Mouse (Mus musculus): Measurements from ENCODE around the gene Dgkd. TPM values are rescaled to one million over a fixed set of nuclear protein-coding genes. Genes with fewer than 3 reads are reported as not detected.

Dgkd gene
- polyA plus RNA-seq, 1 experiment = 47.1 TPM

GRCm38 (mm10) chr1:87880326-87880627 lies 27.2 kb downstream of the Dgkd start:
- Histone ChIP-seq H3K27me3 (ENCODE audit: control insufficient read depth, insufficient read depth, low read length) (no peaks in the 10 kb centered on the region), H3K4me3 (ENCODE audit: low read depth, low read length) (no peak overlapping the region), H3K27ac (ENCODE audit: insufficient read depth, low read depth, low read length) (peak overlapping the region; percentile 19), H3K36me3 (ENCODE audit: control insufficient read depth, insufficient read depth, low read length) (peaks cover 9% of the 10 kb centered on the region), H3K4me1 (ENCODE audit: control insufficient read depth, insufficient read depth, insufficient read length, low read length) (peaks cover 8% of the 10 kb centered on the region; the same call in 1 of the 2 replicates)
- WGBS = 77% methylated on average over 6 of the region's 6 CpGs
- TF ChIP-seq POLR2A (IDR thresholded peaks at IDR 0.05; ENCODE audit: low read depth, low read length) = no peak
- no peak for TF ChIP-seq CTCF (IDR thresholded peaks at IDR 0.05; ENCODE audit: extremely low read depth, insufficient read length, insufficient replicate concordance, low read depth, low read length)

GRCm38 (mm10) chr1:87880856-87881255 lies 27.8 kb downstream of the Dgkd start:
- 55% methylated on average over 2 of the region's 2 CpGs for WGBS
- H3K27ac ChIP-seq (ENCODE audit: insufficient read depth, low read depth, low read length) = 0 out of 2 replicates have a peak overlapping the region, but pooled peaks have one; percentile 6
- no peak for TF ChIP-seq POLR2A (IDR thresholded peaks at IDR 0.05; ENCODE audit: low read depth, low read length)
- no peak for TF ChIP-seq CTCF (IDR thresholded peaks at IDR 0.05; ENCODE audit: extremely low read depth, insufficient read length, insufficient replicate concordance, low read depth, low read length)
- no peak overlapping the region for H3K4me3 ChIP-seq (ENCODE audit: low read depth, low read length)
- peaks cover 7% of the 10 kb centered on the region; the same call in 1 of the 2 replicates for H3K4me1 ChIP-seq (ENCODE audit: control insufficient read depth, insufficient read depth, insufficient read length, low read length)
- peaks cover 11% of the 10 kb centered on the region for H3K36me3 ChIP-seq (ENCODE audit: control insufficient read depth, insufficient read depth, low read length)
- H3K27me3 ChIP-seq (ENCODE audit: control insufficient read depth, insufficient read depth, low read length) = no peaks in the 10 kb centered on the region

- Histone ChIP-seq H3K4me1 (ENCODE audit: control insufficient read depth, insufficient read depth, insufficient read length, low read length) (peaks cover 7% of the 10 kb centered on the region; the same call in 1 of the 2 replicates), H3K4me3 (ENCODE audit: low read depth, low read length) (no peak overlapping the region), H3K27ac (ENCODE audit: insufficient read depth, low read depth, low read length) (no peak overlapping the region), H3K36me3 (ENCODE audit: control insufficient read depth, insufficient read depth, low read length) (peaks cover 11% of the 10 kb centered on the region), H3K27me3 (ENCODE audit: control insufficient read depth, insufficient read depth, low read length) (no peaks in the 10 kb centered on the region)
- TF ChIP-seq POLR2A (IDR thresholded peaks at IDR 0.05; ENCODE audit: low read depth, low read length) (no peak), CTCF (IDR thresholded peaks at IDR 0.05; ENCODE audit: extremely low read depth, insufficient read length, insufficient replicate concordance, low read depth, low read length) (no peak)
- WGBS = 38% methylated on average over 4 of the region's 4 CpGs
Measured at GRCm38 (mm10) chr1:87881726-87882125, 28.6 kb downstream of the Dgkd start.

- no peaks in the 10 kb centered on the region for H3K27me3 ChIP-seq (ENCODE audit: control insufficient read depth, insufficient read depth, low read length)
- H3K36me3 ChIP-seq (ENCODE audit: control insufficient read depth, insufficient read depth, low read length) = peaks cover 11% of the 10 kb centered on the region
- TF ChIP-seq CTCF (IDR thresholded peaks at IDR 0.05; ENCODE audit: extremely low read depth, insufficient read length, insufficient replicate concordance, low read depth, low read length) (no peak), POLR2A (IDR thresholded peaks at IDR 0.05; ENCODE audit: low read depth, low read length) (no peak)
- no peak overlapping the region for H3K4me3 ChIP-seq (ENCODE audit: low read depth, low read length)
- peaks cover 7% of the 10 kb centered on the region; the same call in 1 of the 2 replicates for H3K4me1 ChIP-seq (ENCODE audit: control insufficient read depth, insufficient read depth, insufficient read length, low read length)
- no peak overlapping the region for H3K27ac ChIP-seq (ENCODE audit: insufficient read depth, low read depth, low read length)
Measured at GRCm38 (mm10) chr1:87882554-87882953, 29.5 kb downstream of the Dgkd start.

GRCm38 (mm10) chr1:87890960-87891359 lies 37.9 kb downstream of the Dgkd start:
- peak overlapping the region; percentile 99 for H3K27ac ChIP-seq (ENCODE audit: insufficient read depth, low read depth, low read length)
- TF ChIP-seq POLR2A (IDR thresholded peaks at IDR 0.05; ENCODE audit: low read depth, low read length) = no peak
- no peak for TF ChIP-seq CTCF (IDR thresholded peaks at IDR 0.05; ENCODE audit: extremely low read depth, insufficient read length, insufficient replicate concordance, low read depth, low read length)
- no peaks in the 10 kb centered on the region for H3K27me3 ChIP-seq (ENCODE audit: control insufficient read depth, insufficient read depth, low read length)
- H3K4me3 ChIP-seq (ENCODE audit: low read depth, low read length) = no peak overlapping the region
- H3K4me1 ChIP-seq (ENCODE audit: control insufficient read depth, insufficient read depth, insufficient read length, low read length) = peaks cover 17% of the 10 kb centered on the region
- 12% methylated on average over 1 of the region's 1 CpGs for WGBS
- no peaks in the 10 kb centered on the region; the same call in 1 of the 2 replicates for H3K36me3 ChIP-seq (ENCODE audit: control insufficient read depth, insufficient read depth, low read length)

GRCm38 (mm10) chr1:87891634-87892033 lies 38.5 kb downstream of the Dgkd start:
- TF ChIP-seq POLR2A (IDR thresholded peaks at IDR 0.05; ENCODE audit: low read depth, low read length) (no peak), CTCF (IDR thresholded peaks at IDR 0.05; ENCODE audit: extremely low read depth, insufficient read length, insufficient replicate concordance, low read depth, low read length) (no peak)
- Histone ChIP-seq H3K4me3 (ENCODE audit: low read depth, low read length) (no peak overlapping the region), H3K27me3 (ENCODE audit: control insufficient read depth, insufficient read depth, low read length) (no peaks in the 10 kb centered on the region), H3K36me3 (ENCODE audit: control insufficient read depth, insufficient read depth, low read length) (no peaks in the 10 kb centered on the region; the same call in 1 of the 2 replicates), H3K27ac (ENCODE audit: insufficient read depth, low read depth, low read length) (peak overlapping the region; percentile 99), H3K4me1 (ENCODE audit: control insufficient read depth, insufficient read depth, insufficient read length, low read length) (peaks cover 23% of the 10 kb centered on the region)
- 23% methylated on average over 4 of the region's 4 CpGs for WGBS

- H3K36me3 ChIP-seq (ENCODE audit: control insufficient read depth, insufficient read depth, low read length) = no peaks in the 10 kb centered on the region; the same call in 1 of the 2 replicates
- TF ChIP-seq POLR2A (IDR thresholded peaks at IDR 0.05; ENCODE audit: low read depth, low read length) (no peak), CTCF (IDR thresholded peaks at IDR 0.05; ENCODE audit: extremely low read depth, insufficient read length, insufficient replicate concordance, low read depth, low read length) (no peak)
- no peaks in the 10 kb centered on the region for H3K27me3 ChIP-seq (ENCODE audit: control insufficient read depth, insufficient read depth, low read length)
- H3K4me1 ChIP-seq (ENCODE audit: control insufficient read depth, insufficient read depth, insufficient read length, low read length) = peaks cover 26% of the 10 kb centered on the region
- H3K4me3 ChIP-seq (ENCODE audit: low read depth, low read length) = no peak overlapping the region
- H3K27ac ChIP-seq (ENCODE audit: insufficient read depth, low read depth, low read length) = peak overlapping the region; percentile 90
- 30% methylated on average over 2 of the region's 2 CpGs for WGBS
Measured at GRCm38 (mm10) chr1:87892499-87892898, 39.4 kb downstream of the Dgkd start.

All from small intestine, adult 2 months (tissue).